Mouse (Mus musculus) CH12.LX (cell line): ENCODE data around the gene Dclk2. TPM values are rescaled to one million over a fixed set of nuclear protein-coding genes. Genes with fewer than 3 reads are reported as not detected.

ENCODE experiments used
- DNase-seq: peaks from one replicate; pipeline ENCODE4 v3.0.0-alpha.2; 2013; ENCODE audit errors: extremely low read depth
- H3K27ac ChIP-seq: 2 replicates; pipeline ENCODE4 v1.5.1; 2012; ENCODE audit warnings: low read depth, mild to moderate bottlenecking, control low read depth, moderate library complexity; ENCODE audit not compliant: insufficient read depth
- H3K27me3 ChIP-seq: replicated peaks from 2 replicates; pipeline ENCODE3; 2012; ENCODE audit warnings: inconsistent platforms
- H3K36me3 ChIP-seq, 2 experiments: replicated peaks in 1 of 2; 2 replicates each; pipeline versions ENCODE3 to v1.6.1; 2012; ENCODE audit warnings: inconsistent platforms in 1 of 2, low read length in 1 of 2, mild to moderate bottlenecking in 1 of 2, mixed read lengths in 1 of 2, moderate library complexity in 1 of 2; ENCODE audit not compliant: control insufficient read depth in 1 of 2, insufficient read depth in 1 of 2
- H3K4me1 ChIP-seq, 2 experiments: 2 replicates each; pipeline ENCODE4 v1.6.1; 2012; ENCODE audit warnings: inconsistent platforms in 1 of 2, moderate library complexity in 1 of 2; ENCODE audit not compliant: insufficient read depth in 2 of 2, control insufficient read depth in 1 of 2
- H3K4me2 ChIP-seq: 2 replicates; pipeline ENCODE4 v1.6.1; 2012; ENCODE audit warnings: low read depth, mild to moderate bottlenecking, control low read depth; ENCODE audit not compliant: poor library complexity, insufficient read depth, severe bottlenecking
- H3K4me3 ChIP-seq, 3 experiments: fragments of 150-350 bp in 1 of 3; sonication (generic) in 1 of 3; replicated peaks in 1 of 3; 2 replicates each; pipeline versions ENCODE3 to v1.5.1; 2011 to 2012; ENCODE audit warnings: low read depth in 2 of 3, low read length in 2 of 3, mild to moderate bottlenecking in 2 of 3, moderate library complexity in 2 of 3, control low read depth in 1 of 3, improper control_type of control experiment in 1 of 3, inconsistent platforms in 1 of 3, mixed read lengths in 1 of 3; ENCODE audit not compliant: poor library complexity in 1 of 3
- H3K79me2 ChIP-seq: replicated peaks from 2 replicates; pipeline ENCODE4 v1.6.1; 2012; ENCODE audit warnings: mild to moderate bottlenecking, moderate library complexity; ENCODE audit not compliant: control insufficient read depth, poor library complexity, insufficient read depth, severe bottlenecking; ENCODE audit errors: extremely low read depth
- H3K9ac ChIP-seq: 2 replicates; pipeline ENCODE4 v1.6.1; 2012; ENCODE audit warnings: low read depth, mild to moderate bottlenecking, control low read depth, moderate library complexity; ENCODE audit not compliant: insufficient read depth
- H3K9me3 ChIP-seq: replicated peaks from 2 replicates; pipeline ENCODE3; 2012; ENCODE audit warnings: low read length, inconsistent platforms, mixed read lengths
- CHD1 ChIP-seq: IDR thresholded peaks from 2 replicates; pipeline ENCODE4 v1.6.1; 2012; ENCODE audit warnings: low read depth, low read length, improper control_type of control experiment, inconsistent platforms
- CTCF ChIP-seq, 2 experiments: IDR thresholded peaks in 1 of 2; conservative IDR thresholded peaks in 1 of 2; 2 replicates each; pipeline ENCODE4 v1.5.1; 2011 to 2012; ENCODE audit warnings: low read depth in 2 of 2, low read length in 2 of 2, improper control_type of control experiment in 1 of 2, inconsistent platforms in 1 of 2, mild to moderate bottlenecking in 1 of 2, moderate library complexity in 1 of 2
- E2F4 ChIP-seq: IDR thresholded peaks from 2 replicates; pipeline ENCODE4 v1.6.1; 2011; ENCODE audit warnings: low read depth, low read length, improper control_type of control experiment; ENCODE audit not compliant: insufficient replicate concordance
- ELF1 ChIP-seq: IDR thresholded peaks from 2 replicates; pipeline ENCODE4 v1.6.1; 2014; ENCODE audit warnings: low read depth, mild to moderate bottlenecking, inconsistent platforms, low read length, improper control_type of control experiment
- EP300 ChIP-seq: IDR thresholded peaks from 2 replicates; pipeline ENCODE4 v1.6.1; 2011; ENCODE audit warnings: low read length, improper control_type of control experiment
- ETS1 ChIP-seq: conservative IDR thresholded peaks from 2 replicates; pipeline ENCODE4 v1.6.1; 2012; ENCODE audit warnings: low read depth, mild to moderate bottlenecking, inconsistent platforms, low read length, improper control_type of control experiment, moderate library complexity
- JUN ChIP-seq: IDR thresholded peaks from 2 replicates; pipeline ENCODE4 v1.6.1; 2011; ENCODE audit warnings: low read depth, mild to moderate bottlenecking, low read length, improper control_type of control experiment, moderate library complexity; ENCODE audit not compliant: insufficient read depth
- JUND ChIP-seq: conservative IDR thresholded peaks from 2 replicates; pipeline ENCODE4 v1.6.1; 2011; ENCODE audit warnings: low read depth, low read length, improper control_type of control experiment
- MAX ChIP-seq: IDR thresholded peaks from 2 replicates; pipeline ENCODE4 v1.6.1; 2011; ENCODE audit warnings: low read length, improper control_type of control experiment
- MEF2A ChIP-seq: IDR thresholded peaks from 2 replicates; pipeline ENCODE4 v1.6.1; 2014; ENCODE audit warnings: low read depth, mild to moderate bottlenecking, inconsistent platforms, low read length, improper control_type of control experiment, borderline replicate concordance
- MXI1 ChIP-seq: IDR thresholded peaks from 2 replicates; pipeline ENCODE4 v1.6.1; 2011; ENCODE audit warnings: mild to moderate bottlenecking, low read depth, low read length, improper control_type of control experiment
- MYC ChIP-seq: IDR thresholded peaks from 2 replicates; pipeline ENCODE4 v1.6.1; 2011; ENCODE audit warnings: low read depth, mild to moderate bottlenecking, improper control_type of control experiment, low read length
- NELFE ChIP-seq: IDR thresholded peaks from 2 replicates; pipeline ENCODE4 v1.6.1; 2011; ENCODE audit warnings: low read depth, low read length, improper control_type of control experiment
- NRF1 ChIP-seq: IDR thresholded peaks from 2 replicates; pipeline ENCODE4 v1.6.1; 2014; ENCODE audit warnings: low read depth, mild to moderate bottlenecking, inconsistent platforms, low read length, improper control_type of control experiment, moderate library complexity
- POLR2AphosphoS2 ChIP-seq: IDR thresholded peaks from 2 replicates; pipeline ENCODE4 v1.6.1; 2011; ENCODE audit warnings: low read depth, low read length, improper control_type of control experiment
- RAD21 ChIP-seq: IDR thresholded peaks from 2 replicates; pipeline ENCODE4 v1.6.1; 2011; ENCODE audit warnings: low read depth, mild to moderate bottlenecking, low read length, improper control_type of control experiment, moderate library complexity
- RCOR1 ChIP-seq: conservative IDR thresholded peaks from 2 replicates; pipeline ENCODE4 v1.6.1; 2012; ENCODE audit warnings: low read depth, mild to moderate bottlenecking, inconsistent platforms, low read length, improper control_type of control experiment
- SIN3A ChIP-seq: IDR thresholded peaks from 2 replicates; pipeline ENCODE4 v1.6.1; 2012; ENCODE audit warnings: low read length, improper control_type of control experiment, inconsistent platforms
- SMC3 ChIP-seq: IDR thresholded peaks from 2 replicates; pipeline ENCODE4 v1.6.1; 2011; ENCODE audit warnings: low read depth, low read length, improper control_type of control experiment
- TCF12 ChIP-seq: IDR thresholded peaks from 2 replicates; pipeline ENCODE4 v1.6.1; 2014; ENCODE audit warnings: low read depth, mild to moderate bottlenecking, inconsistent platforms, low read length, improper control_type of control experiment
- UBTF ChIP-seq: IDR thresholded peaks from 2 replicates; pipeline ENCODE4 v1.6.1; 2012; ENCODE audit warnings: low read depth, mild to moderate bottlenecking, inconsistent platforms, low read length, improper control_type of control experiment, moderate library complexity
- USF1 ChIP-seq: IDR thresholded peaks from 2 replicates; pipeline ENCODE4 v1.6.1; 2014; ENCODE audit warnings: low read depth, mild to moderate bottlenecking, inconsistent platforms, low read length, improper control_type of control experiment
- USF2 ChIP-seq: conservative IDR thresholded peaks from 2 replicates; pipeline ENCODE4 v1.6.1; 2011; ENCODE audit warnings: low read depth, low read length, improper control_type of control experiment
- ZC3H11A ChIP-seq: IDR thresholded peaks from 2 replicates; pipeline ENCODE4 v1.6.1; 2012; ENCODE audit warnings: low read depth, mild to moderate bottlenecking, inconsistent platforms, low read length, improper control_type of control experiment
- ZKSCAN1 ChIP-seq: IDR thresholded peaks from 2 replicates; pipeline ENCODE4 v1.6.1; 2012; ENCODE audit warnings: low read depth, inconsistent platforms, low read length, improper control_type of control experiment, borderline replicate concordance
- ZNF384 ChIP-seq: IDR thresholded peaks from 2 replicates; pipeline ENCODE4 v1.6.1; 2012; ENCODE audit warnings: low read depth, low read length, improper control_type of control experiment, inconsistent platforms
- dilution Hi-C: fragments of 300-500 bp; cut with MboI; formaldehyde crosslinking; loops from 2 replicates; pipeline ENCODE4 v1.14.3; 2020; ENCODE audit warnings: low sequenced_read_pairs; ENCODE audit not compliant: extremely low pct_unique_long_range_greater_than_20kb, extremely low pct_ligation_motif_present
- in situ Hi-C: fragments of 300-500 bp; cut with MboI; formaldehyde crosslinking; loops from 3 replicates; pipeline ENCODE4 v1.14.3; 2019; ENCODE audit warnings: low sequenced_read_pairs, low pct_ligation_motif_present, low pct_unique_long_range_greater_than_20kb, mixed read lengths
- polyA plus RNA-seq: library from polyadenylated mRNA; unstranded; fragments of >175 nt; gene quantifications from 2 replicates; pipeline ENCODE4 v1.2.1, GENCODE M21; 2012; ENCODE audit warnings: low read depth; ENCODE audit not compliant: insufficient read length
- total RNA-seq, 2 experiments: library from RNA; depleted of rRNA; stranded (reverse); fragments of 300-350 nt in 1 of 2; fragments of >200 nt in 1 of 2; gene quantifications; 2 replicates each; pipeline ENCODE4 v1.2.3; 2012 to 2014

Dclk2 gene
- total and polyA plus RNA-seq, 3 experiments, result 0.93 to 2.0 (median 1.0) TPM

DNA sequence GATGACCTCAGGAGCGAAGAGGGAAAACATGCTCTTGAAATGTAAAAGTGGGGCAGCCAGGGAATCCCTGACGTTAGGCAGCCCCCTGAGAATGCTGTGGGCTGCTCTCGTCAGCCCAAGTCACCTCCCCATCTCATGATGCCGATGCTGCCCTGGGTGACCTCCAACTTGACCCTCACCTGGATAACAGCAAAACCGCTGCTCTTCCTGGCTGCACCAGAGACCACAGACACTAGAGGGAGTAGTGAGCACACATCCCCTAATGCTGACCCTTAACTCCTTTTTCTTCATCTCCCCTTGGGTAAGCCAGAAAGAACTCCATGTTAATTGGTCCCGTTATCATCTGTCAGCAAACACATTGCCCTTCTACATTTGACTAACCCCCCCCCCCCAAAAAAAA lies 123.9 kb downstream of the Dclk2 start:
- peak; percentile 40 for DNase-seq
- Histone ChIP-seq H3K9ac (no peak overlapping the region), H3K4me1 (peaks cover 6 to 7% of the 10 kb centered on the region in 2 experiments), H3K27ac (no peak overlapping the region), H3K9me3 (no peaks in the 10 kb centered on the region), H3K4me3 (no peak overlapping the region), H3K79me2 (no peaks in the 10 kb centered on the region), H3K4me2 (no peak overlapping the region), H3K27me3 (no peaks in the 10 kb centered on the region), H3K36me3 (peaks cover 0 to 5% of the 10 kb centered on the region in 2 experiments)
- in situ Hi-C loops, result no loop called here
- dilution Hi-C loops, result no loop called here
- TF ChIP-seq NELFE (0 out of 2 replicates have a peak, but pooled peaks have one; percentile 26), NRF1 (no peak), MYC (no peak), MXI1 (no peak), RCOR1 (no peak), MEF2A (no peak), USF1 (no peak), ZNF384 (no peak), MAX (no peak), UBTF (no peak), JUND (no peak), E2F4 (no peak), CHD1 (no peak), JUN (no peak), TCF12 (no peak), ELF1 (peak; percentile 59; the same call in 1 of the 2 replicates), ZKSCAN1 (no peak), ETS1 (no peak), EP300 (no peak), RAD21 (peak; percentile 55), ZC3H11A (no peak), USF2 (no peak), SIN3A (no peak), CTCF (conservative IDR thresholded peaks at IDR 0.05 in 1 of 2, IDR thresholded peaks at IDR 0.05 in 1 of 2; ENCODE audit: low read depth in 2 of 2, low read length in 2 of 2) (peak; percentile 74 to 78), POLR2AphosphoS2 (no peak), SMC3 (peak; percentile 71)
- TF ChIP-seq, all 38 proteins: peak for 5
